Mouse (Mus musculus): ENCODE data around the gene Mpp3. TPM values are rescaled to one million over a fixed set of nuclear protein-coding genes. Genes with fewer than 3 reads are reported as not detected.
A peak's percentile ranks its signal among the peaks of the same experiment; 100 is the strongest.

Gene Mpp3
- total RNA-seq (2021) = 1 to 10 TPM; 1.4 to 1.5 TPM
- long read RNA-seq, experiment 1, partial matches to known transcripts = 1 of 3 reads
- long read RNA-seq, experiment 1, other reads (novel, unspliced or antisense) = 1 of 3 reads
- long read RNA-seq, experiment 2 = 0 reads

GRCm38 (mm10) chr11:102028087-102028816 lies at the start of gene Mpp3:
TSS of gene Mpp3 (minus strand) at chr11:102028461.
- DNase-seq = no peak

GRCm38 (mm10) chr11:102073722-102074121 lies 45.5 kb upstream of the Mpp3 start:
- no peak for DNase-seq

- no peak for DNase-seq
These were observed 44.5 kb upstream of the Mpp3 start for GRCm38 (mm10) chr11:102072729-102073128.

GRCm38 (mm10) chr11:102070426-102070825 lies 42.2 kb upstream of the Mpp3 start:
- no peak for DNase-seq

- no peak for DNase-seq
These were observed 41.4 kb upstream of the Mpp3 start for GRCm38 (mm10) chr11:102069633-102070032.

- no peak for DNase-seq
These were observed 40.7 kb upstream of the Mpp3 start for GRCm38 (mm10) chr11:102068969-102069368.

- DNase-seq = no peak
These were observed 34.8 kb upstream of the Mpp3 start for GRCm38 (mm10) chr11:102063076-102063475.

GRCm38 (mm10) chr11:102061941-102062473 lies 33.7 kb upstream of the Mpp3 start:
- DNase-seq = no peak

GRCm38 (mm10) chr11:102061236-102061940 lies 33.1 kb upstream of the Mpp3 start:
- DNase-seq = peak; percentile 78 to 90

- DNase-seq = peak; percentile 52 to 72
These were observed 25.6 kb upstream of the Mpp3 start for GRCm38 (mm10) chr11:102053847-102054246.

- peak; percentile 77 to 86 for DNase-seq
These were observed 24.9 kb upstream of the Mpp3 start for GRCm38 (mm10) chr11:102053183-102053582.

GRCm38 (mm10) chr11:102052697-102053096 lies 24.4 kb upstream of the Mpp3 start:
- peak in 1 of 2 experiments; percentile 39 for DNase-seq

- DNase-seq = peak; percentile 75 to 87
These were observed 23.7 kb upstream of the Mpp3 start for GRCm38 (mm10) chr11:102051954-102052353.

GRCm38 (mm10) chr11:102051541-102051940 lies 23.3 kb upstream of the Mpp3 start:
- peak; percentile 83 to 92 for DNase-seq

- DNase-seq = peak; percentile 50 to 81
These were observed 21.7 kb upstream of the Mpp3 start for GRCm38 (mm10) chr11:102049875-102050482.

GRCm38 (mm10) chr11:102046607-102047006 lies 18.3 kb upstream of the Mpp3 start:
- DNase-seq = no peak

- peak in 1 of 2 experiments; percentile 47 for DNase-seq
These were observed 16.5 kb upstream of the Mpp3 start for GRCm38 (mm10) chr11:102044691-102045212.

GRCm38 (mm10) chr11:102043381-102043780 lies 15.1 kb upstream of the Mpp3 start:
- no peak for DNase-seq

- no peak for DNase-seq
These were observed 14.7 kb upstream of the Mpp3 start for GRCm38 (mm10) chr11:102042971-102043370.

GRCm38 (mm10) chr11:102041350-102041949 lies 13.2 kb upstream of the Mpp3 start, which contains the start of gene Cd300lg:
TSS of gene Cd300lg (plus strand) at chr11:102041509.
- DNase-seq = peak; percentile 54 to 56

- DNase-seq = no peak
These were observed 12.4 kb upstream of the Mpp3 start for GRCm38 (mm10) chr11:102040646-102041045.

GRCm38 (mm10) chr11:102040138-102040524 lies 11.9 kb upstream of the Mpp3 start:
- DNase-seq = peak; percentile 94 to 96

Data from heart, adult 18-20 months (tissue).